21 mouse cellular contexts compared by ENCODE assay signal in the genomic region with DNA sequence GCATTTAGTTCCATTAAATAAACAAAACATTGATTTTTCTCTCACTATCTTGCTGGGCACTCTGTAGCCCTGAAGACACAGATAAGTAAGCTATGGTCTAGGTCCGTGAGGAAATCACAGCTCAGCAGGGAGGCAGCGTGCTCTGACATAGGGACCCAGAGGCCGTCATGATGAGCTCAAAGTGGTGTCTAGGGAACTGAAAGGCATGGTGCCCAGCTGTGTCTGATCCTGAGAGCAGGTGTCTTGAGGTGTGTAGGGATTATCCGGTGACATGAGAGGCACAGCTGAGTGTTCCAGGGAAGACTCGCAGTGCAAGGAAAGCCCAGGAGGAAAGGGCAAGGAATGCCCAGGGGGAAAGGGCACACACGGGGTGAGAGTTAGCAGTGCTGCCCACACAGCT. TPM values are rescaled to one million over a fixed set of nuclear protein-coding genes. Genes with fewer than 3 reads are reported as not detected.
A peak's percentile ranks its signal among the peaks of the same experiment; 100 is the strongest.
DNase-seq lines count a peak whose midpoint lies in the region; ATAC-seq lines count a peak whose summit lies in the region.
"Had no signal": no experiment of that assay in that cellular context is flagged by ENCODE, and none has a peak within 500 bp of the region (broad histone marks: within the 10 kb centered on the region; RNA-seq: fewer than 3 reads in every experiment).

No protein-coding gene starts in this region.

- WGBS in embryonic facial prominence, embryonic 14.5 days, result 54% methylated on average over 6 of the region's 6 CpGs
- WGBS in embryonic facial prominence, embryonic 10.5 days, result 68% methylated on average over 6 of the region's 6 CpGs
- WGBS in midbrain, embryonic 10.5 days, result 73% methylated on average over 6 of the region's 6 CpGs
- 64% methylated on average over 6 of the region's 6 CpGs for WGBS in midbrain, embryonic 13.5 days
- WGBS in embryonic facial prominence, embryonic 15.5 days, result 56% methylated on average over 6 of the region's 6 CpGs

- peak; percentile 50; the same call in 1 of the 2 replicates for ATAC-seq in embryonic facial prominence, embryonic 14.5 days (ENCODE audit: low read depth)
- ATAC-seq in midbrain, embryonic 13.5 days, result no peak
- ATAC-seq in embryonic facial prominence, embryonic 15.5 days (ENCODE audit: insufficient number of reproducible peaks, low FRiP score, low TSS enrichment, low read depth), result peak; percentile 51; the same call in 1 of the 2 replicates
- ATAC-seq: activated CD4-positive, CD25-positive, alpha-beta regulatory T cell, adult 4 months; CD4-positive, CD25-positive, alpha-beta regulatory T cell, adult 4 months; forebrain, embryonic 16.5 days; Patski had no signal

- H3K4me2 ChIP-seq in embryonic facial prominence, embryonic 14.5 days (ENCODE audit: low read depth, low read length), result no peak overlapping the region
- no peak overlapping the region for H3K4me2 ChIP-seq in midbrain, embryonic 13.5 days (replicated peaks)
- H3K4me2 ChIP-seq in embryonic facial prominence, embryonic 15.5 days (replicated peaks), result no peak overlapping the region
- H3K4me2 ChIP-seq: embryonic facial prominence, embryonic 13.5 days; forebrain, embryonic 12.5 days had no signal

- H3K9me3 ChIP-seq in embryonic facial prominence, embryonic 14.5 days (ENCODE audit: control insufficient read depth, low read length), result no peaks in the 10 kb centered on the region
- no peaks in the 10 kb centered on the region for H3K9me3 ChIP-seq in embryonic facial prominence, embryonic 10.5 days
- H3K9me3 ChIP-seq in midbrain, embryonic 10.5 days (replicated peaks), result no peaks in the 10 kb centered on the region
- no peaks in the 10 kb centered on the region for H3K9me3 ChIP-seq in midbrain, embryonic 13.5 days
- no peaks in the 10 kb centered on the region for H3K9me3 ChIP-seq in embryonic facial prominence, embryonic 15.5 days (replicated peaks)
- H3K9me3 ChIP-seq: embryonic facial prominence, embryonic 13.5 days; forebrain, embryonic 10.5 days; forebrain, embryonic 12.5 days; G1E had no signal

- H3K27ac ChIP-seq in embryonic facial prominence, embryonic 14.5 days (replicated peaks; ENCODE audit: low read depth, low read length), result no peak overlapping the region
- H3K27ac ChIP-seq in embryonic facial prominence, embryonic 10.5 days (replicated peaks), result no peak overlapping the region
- peak overlapping the region; percentile 2; the same call in 1 of the 2 replicates for H3K27ac ChIP-seq in midbrain, embryonic 10.5 days (replicated peaks)
- no peak overlapping the region for H3K27ac ChIP-seq in midbrain, embryonic 13.5 days
- H3K27ac ChIP-seq in embryonic facial prominence, embryonic 15.5 days (replicated peaks), result no peak overlapping the region
- H3K27ac ChIP-seq: embryonic facial prominence, embryonic 13.5 days; forebrain, embryonic 10.5 days; forebrain, embryonic 12.5 days had no signal

- peak; percentile 44 for DNase-seq in embryonic facial prominence, embryonic 14.5 days (ENCODE audit: low spot score)
- DNase-seq in embryonic facial prominence, embryonic 10.5 days (ENCODE audit: low spot score), result no peak
- DNase-seq in midbrain, embryonic 10.5 days (ENCODE audit: low spot score), result no peak
- DNase-seq in spleen, postnatal 14 days (ENCODE audit: low spot score in 2 of 2), result no peak
- DNase-seq: adrenal gland, adult 8-10 months; adrenal gland, postnatal 36 days; B cell, adult 2 months; cerebellum, adult 9-10 months; cerebellum, postnatal 10 days; cerebellum, postnatal 25 days had no signal

- no peak overlapping the region for H3K9ac ChIP-seq in embryonic facial prominence, embryonic 14.5 days (ENCODE audit: low read depth, low read length)
- H3K9ac ChIP-seq in midbrain, embryonic 13.5 days (replicated peaks), result no peak overlapping the region
- H3K9ac ChIP-seq in embryonic facial prominence, embryonic 15.5 days, result no peak overlapping the region
- H3K9ac ChIP-seq: forebrain, embryonic 12.5 days had no signal

- no peak overlapping the region for H3K4me3 ChIP-seq in embryonic facial prominence, embryonic 14.5 days (ENCODE audit: low read depth, low read length)
- no peak overlapping the region for H3K4me3 ChIP-seq in embryonic facial prominence, embryonic 10.5 days
- no peak overlapping the region for H3K4me3 ChIP-seq in midbrain, embryonic 10.5 days
- H3K4me3 ChIP-seq in midbrain, embryonic 13.5 days (replicated peaks), result no peak overlapping the region
- no peak overlapping the region for H3K4me3 ChIP-seq in embryonic facial prominence, embryonic 15.5 days (replicated peaks)
- H3K4me3 ChIP-seq: embryonic facial prominence, embryonic 13.5 days; erythroblast, embryonic 14.5 days; forebrain, embryonic 10.5 days; forebrain, embryonic 12.5 days had no signal

- no peaks in the 10 kb centered on the region for H3K27me3 ChIP-seq in embryonic facial prominence, embryonic 14.5 days (replicated peaks; ENCODE audit: control insufficient read depth, insufficient read depth, low read length)
- H3K27me3 ChIP-seq in embryonic facial prominence, embryonic 10.5 days (replicated peaks; ENCODE audit: low read depth, poor library complexity, severe bottlenecking), result no peaks in the 10 kb centered on the region; the same call in 1 of the 2 replicates
- no peaks in the 10 kb centered on the region for H3K27me3 ChIP-seq in midbrain, embryonic 10.5 days (ENCODE audit: low read depth, poor library complexity, severe bottlenecking)
- no peaks in the 10 kb centered on the region; the same call in 1 of the 2 replicates for H3K27me3 ChIP-seq in midbrain, embryonic 13.5 days
- no peaks in the 10 kb centered on the region for H3K27me3 ChIP-seq in embryonic facial prominence, embryonic 15.5 days
- H3K27me3 ChIP-seq: embryonic facial prominence, embryonic 13.5 days had no signal

- H3K36me3 ChIP-seq in embryonic facial prominence, embryonic 14.5 days (ENCODE audit: control insufficient read depth, insufficient read depth, low read length), result no peaks in the 10 kb centered on the region
- no peaks in the 10 kb centered on the region for H3K36me3 ChIP-seq in embryonic facial prominence, embryonic 10.5 days (replicated peaks)
- no peaks in the 10 kb centered on the region for H3K36me3 ChIP-seq in midbrain, embryonic 10.5 days
- no peaks in the 10 kb centered on the region for H3K36me3 ChIP-seq in midbrain, embryonic 13.5 days
- no peaks in the 10 kb centered on the region for H3K36me3 ChIP-seq in embryonic facial prominence, embryonic 15.5 days
- H3K36me3 ChIP-seq: embryonic facial prominence, embryonic 13.5 days; forebrain, embryonic 10.5 days; forebrain, embryonic 12.5 days; G1E had no signal

- H3K4me1 ChIP-seq in embryonic facial prominence, embryonic 14.5 days (ENCODE audit: control insufficient read depth, insufficient read depth, low read length), result 0 out of 2 replicates have a peak, but pooled peaks cover 10% of the 10 kb centered on the region
- peaks cover 24% of the 10 kb centered on the region for H3K4me1 ChIP-seq in embryonic facial prominence, embryonic 10.5 days
- H3K4me1 ChIP-seq in midbrain, embryonic 10.5 days, result peaks cover 15% of the 10 kb centered on the region
- peaks cover 3% of the 10 kb centered on the region for H3K4me1 ChIP-seq in midbrain, embryonic 13.5 days (replicated peaks)
- H3K4me1 ChIP-seq in embryonic facial prominence, embryonic 15.5 days, result peaks cover 21% of the 10 kb centered on the region

RNA-seq across cellular contexts. Expression of a gene that starts 19.7 kb away (rescaled TPM):
- polyA plus RNA-seq in embryonic facial prominence, embryonic 14.5 days (2014; fragmentation: Nextera tagmentation; extraction: Ambion mirVana), result 24.2 and 24.3 TPM in 2 replicates
- polyA plus RNA-seq in embryonic facial prominence, embryonic 10.5 days (2016; fragmentation: Nextera tagmentation; extraction: Ambion mirVana), result 39.8 and 39.9 TPM in 2 replicates
- polyA plus RNA-seq in midbrain, embryonic 10.5 days (2016; fragmentation: Nextera tagmentation; extraction: Ambion mirVana), result 31.8 and 37.1 TPM in 2 replicates
- 54.9 and 59.2 TPM in 2 replicates for polyA plus RNA-seq in midbrain, embryonic 13.5 days (2015; fragmentation: Nextera tagmentation; extraction: Ambion mirVana)
- polyA plus RNA-seq in embryonic facial prominence, embryonic 15.5 days (2015; fragmentation: Nextera tagmentation; extraction: Ambion mirVana), result 35.5 and 37.2 TPM in 2 replicates

RNA-seq across cellular contexts. Expression of a gene that starts 35.2 kb away (rescaled TPM):
- polyA plus RNA-seq in embryonic facial prominence, embryonic 14.5 days (2014; fragmentation: Nextera tagmentation; extraction: Ambion mirVana), result 19.2 and 21.0 TPM in 2 replicates
- 19.8 and 23.1 TPM in 2 replicates for polyA plus RNA-seq in embryonic facial prominence, embryonic 10.5 days (2016; fragmentation: Nextera tagmentation; extraction: Ambion mirVana)
- polyA plus RNA-seq in midbrain, embryonic 10.5 days (2016; fragmentation: Nextera tagmentation; extraction: Ambion mirVana), result 16.9 and 21.4 TPM in 2 replicates
- 4.9 and 7.0 TPM in 2 replicates for polyA plus RNA-seq in midbrain, embryonic 13.5 days (2015; fragmentation: Nextera tagmentation; extraction: Ambion mirVana)
- 19.5 and 20.0 TPM in 2 replicates for polyA plus RNA-seq in embryonic facial prominence, embryonic 15.5 days (2015; fragmentation: Nextera tagmentation; extraction: Ambion mirVana)

RNA-seq across cellular contexts. Expression of a gene that starts 37.8 kb away (rescaled TPM):
- 23.8 and 24.2 TPM in 2 replicates for polyA plus RNA-seq in embryonic facial prominence, embryonic 14.5 days (2014; fragmentation: Nextera tagmentation; extraction: Ambion mirVana)
- 49.3 and 50.2 TPM in 2 replicates for polyA plus RNA-seq in embryonic facial prominence, embryonic 10.5 days (2016; fragmentation: Nextera tagmentation; extraction: Ambion mirVana)
- 50.4 and 57.3 TPM in 2 replicates for polyA plus RNA-seq in midbrain, embryonic 10.5 days (2016; fragmentation: Nextera tagmentation; extraction: Ambion mirVana)
- polyA plus RNA-seq in midbrain, embryonic 13.5 days (2015; fragmentation: Nextera tagmentation; extraction: Ambion mirVana), result 41.8 and 47.7 TPM in 2 replicates
- 32.6 and 40.9 TPM in 2 replicates for polyA plus RNA-seq in embryonic facial prominence, embryonic 15.5 days (2015; fragmentation: Nextera tagmentation; extraction: Ambion mirVana)

RNA-seq across cellular contexts. Expression of a gene that starts 37.9 kb away (rescaled TPM):
- polyA plus RNA-seq in embryonic facial prominence, embryonic 14.5 days (2014; fragmentation: Nextera tagmentation; extraction: Ambion mirVana), result 160 and 177 TPM in 2 replicates
- 136 and 137 TPM in 2 replicates for polyA plus RNA-seq in embryonic facial prominence, embryonic 10.5 days (2016; fragmentation: Nextera tagmentation; extraction: Ambion mirVana)
- 145 and 146 TPM in 2 replicates for polyA plus RNA-seq in midbrain, embryonic 10.5 days (2016; fragmentation: Nextera tagmentation; extraction: Ambion mirVana)
- polyA plus RNA-seq in midbrain, embryonic 13.5 days (2015; fragmentation: Nextera tagmentation; extraction: Ambion mirVana), result 92.2 and 105 TPM in 2 replicates
- polyA plus RNA-seq in embryonic facial prominence, embryonic 15.5 days (2015; fragmentation: Nextera tagmentation; extraction: Ambion mirVana), result 150 and 158 TPM in 2 replicates
